Mouse (Mus musculus) G1E-ER4 (cell line): Measurements from ENCODE around the gene Uvrag. TPM values are rescaled to one million over a fixed set of nuclear protein-coding genes. Genes with fewer than 3 reads are reported as not detected.

Experiments
- GATA1 ChIP-seq: IDR thresholded peaks from one replicate; pipeline ENCODE4 v1.8.0; 2012; ENCODE audit warnings: low read length, inconsistent platforms
- polyA plus RNA-seq: library from polyadenylated mRNA; stranded (reverse); fragments of >175 nt; gene quantifications from 2 replicates; pipeline ENCODE4 v1.2.3, GENCODE M21; 2012

The Uvrag gene
- polyA plus RNA-seq, 1 experiment: 15.3 TPM

DNA sequence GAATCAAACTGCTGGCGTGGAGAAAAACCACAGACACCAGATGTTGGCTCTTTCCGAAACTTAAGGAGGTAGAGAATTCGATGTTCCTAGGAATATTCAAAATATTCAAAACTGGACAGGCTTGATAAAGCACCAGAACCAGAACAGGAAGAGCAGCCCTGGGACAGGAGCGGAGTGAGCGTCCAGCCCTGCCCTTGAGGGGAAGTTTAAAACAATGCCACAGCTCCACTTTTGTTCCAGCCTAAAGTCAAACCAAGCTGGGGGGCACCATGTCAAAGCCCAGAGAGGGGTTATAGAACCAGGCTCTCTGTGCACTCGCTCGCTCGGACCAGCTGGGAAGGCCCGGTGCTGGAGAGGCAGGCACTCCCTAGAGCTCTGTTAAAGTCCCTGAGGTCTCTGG is 8.3 kb downstream of the Uvrag start:
- TF ChIP-seq GATA1: no peak

DNA sequence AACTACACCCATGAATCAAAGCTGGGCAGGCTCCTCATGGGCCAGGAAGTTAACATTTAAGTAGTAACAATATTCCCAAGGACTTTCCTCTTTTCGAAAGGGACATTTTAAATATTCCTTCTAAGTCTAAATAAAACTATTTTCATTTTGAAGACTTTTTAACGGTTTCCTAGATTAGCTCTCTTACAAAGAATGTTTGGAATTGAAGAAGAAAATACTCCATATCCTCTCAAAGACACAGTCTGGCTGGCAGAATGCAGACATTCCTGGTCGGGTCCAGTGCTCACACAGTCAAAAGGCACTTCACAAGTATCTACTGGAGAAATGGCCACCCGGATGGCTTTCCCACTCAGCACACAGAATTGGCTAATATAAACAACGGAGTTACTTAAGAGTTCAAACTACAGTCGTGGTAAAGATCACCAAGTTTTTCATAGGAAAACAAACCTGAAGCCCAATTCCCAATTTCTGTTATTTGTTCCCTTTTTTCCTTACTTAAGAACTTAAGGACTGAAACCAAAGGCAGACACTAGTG is 9.1 kb downstream of the Uvrag start:
- TF ChIP-seq GATA1: no peak

- TF ChIP-seq GATA1: no peak
Observed at GRCm38 (mm10) chr7:99128965-99129364, 12.0 kb downstream of the Uvrag start.

- TF ChIP-seq GATA1: no peak
Observed at GRCm38 (mm10) chr7:99128020-99128950, 12.7 kb downstream of the Uvrag start.

GRCm38 (mm10) chr7:99126057-99126456 is 14.9 kb downstream of the Uvrag start:
- no peak for TF ChIP-seq GATA1

DNA sequence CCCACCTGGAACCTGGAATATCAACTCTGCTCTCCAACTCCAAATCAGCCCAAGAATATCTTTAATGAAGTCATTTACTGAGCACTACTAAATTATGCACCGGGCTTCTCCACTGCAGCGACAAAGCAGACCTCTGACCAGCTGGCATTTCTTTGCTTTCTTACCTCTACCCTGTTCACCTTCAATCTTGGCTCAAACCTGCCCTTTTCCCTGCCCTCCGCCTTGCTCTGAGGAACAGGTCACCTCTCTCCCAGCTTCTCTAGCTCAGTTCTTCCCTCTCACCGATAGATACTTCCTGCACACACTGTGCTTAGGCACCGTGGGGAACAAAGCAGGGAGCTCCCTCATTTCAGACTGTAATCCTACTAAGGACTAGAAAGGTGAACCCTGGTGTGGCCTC is 18.3 kb downstream of the Uvrag start:
- no peak for TF ChIP-seq GATA1

GRCm38 (mm10) chr7:99120865-99121521 is 19.9 kb downstream of the Uvrag start:
- TF ChIP-seq GATA1: no peak

DNA sequence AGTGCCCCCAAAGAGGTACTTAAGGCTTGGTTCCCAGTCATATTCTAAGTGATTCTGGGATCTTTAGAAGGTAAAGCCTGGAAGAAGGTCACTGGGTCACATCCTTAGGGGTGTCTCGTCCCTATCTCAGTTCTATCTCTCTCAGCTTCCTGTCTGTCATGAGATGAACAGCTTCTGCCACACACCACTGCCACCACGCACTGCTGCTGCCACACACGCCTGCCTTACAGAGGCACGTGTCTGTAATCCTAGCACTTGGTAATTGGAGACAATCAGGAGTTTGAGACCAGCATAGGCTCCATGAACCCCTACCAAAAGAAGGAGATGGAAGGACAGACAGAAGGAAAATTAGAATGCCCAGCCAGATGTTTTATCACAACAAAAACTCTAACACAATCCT is 20.9 kb downstream of the Uvrag start:
- no peak for TF ChIP-seq GATA1

GRCm38 (mm10) chr7:99116781-99117180 is 24.2 kb downstream of the Uvrag start:
- TF ChIP-seq GATA1: no peak

DNA sequence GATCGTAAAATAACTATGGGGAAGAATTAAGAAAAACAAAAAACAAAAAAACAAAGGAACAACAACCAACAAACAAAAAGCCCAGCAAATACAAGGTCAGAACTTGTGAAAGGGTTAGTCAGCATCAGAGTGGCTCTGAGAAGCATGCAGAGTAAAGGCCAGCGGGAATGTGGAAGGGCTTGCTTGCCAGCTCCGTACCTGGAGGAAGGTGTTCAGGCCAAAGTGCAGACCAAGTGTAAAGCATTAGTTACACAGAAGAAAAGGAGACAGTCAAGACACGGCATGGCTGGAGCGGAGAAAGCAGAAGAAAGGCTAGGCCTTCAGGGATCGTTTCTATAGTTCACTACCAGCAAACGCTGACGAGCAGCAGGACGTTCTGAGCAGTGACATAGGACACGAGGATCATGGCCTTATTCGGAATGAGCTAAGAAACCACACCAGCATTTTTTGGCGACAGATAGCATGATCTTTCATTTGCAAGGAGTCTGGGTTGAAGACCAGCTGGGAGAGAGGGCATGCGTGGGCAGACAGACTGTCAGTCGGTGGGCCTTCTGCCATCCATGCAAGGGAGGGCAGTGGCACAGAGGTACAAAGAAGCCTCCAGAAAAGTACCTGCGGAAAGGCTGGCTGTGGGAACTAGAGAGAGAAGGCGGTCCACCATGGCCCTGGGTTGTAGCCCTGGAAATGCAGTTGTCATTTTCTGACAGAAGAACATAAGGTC is 26.8 kb downstream of the Uvrag start:
- no peak for TF ChIP-seq GATA1

DNA sequence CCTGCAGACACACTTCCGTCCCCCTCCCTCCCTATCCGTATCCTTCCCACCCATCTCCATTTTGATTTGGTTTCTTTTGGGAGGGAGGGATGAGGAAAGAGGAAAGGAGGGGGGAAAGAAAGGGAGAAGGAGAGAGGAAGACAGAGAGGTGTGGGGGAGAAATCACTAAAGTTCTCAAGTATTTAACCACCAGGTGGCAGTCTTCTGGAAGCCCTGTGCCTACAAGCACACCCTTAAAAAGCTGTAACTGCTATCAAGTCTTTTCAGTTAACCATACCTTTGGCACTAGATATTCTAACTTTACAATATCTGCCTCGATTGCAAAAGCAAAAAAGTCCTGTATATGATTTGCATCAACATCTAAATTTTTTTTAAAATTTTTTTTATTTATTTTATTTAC is 33.4 kb downstream of the Uvrag start:
- no peak for TF ChIP-seq GATA1

GRCm38 (mm10) chr7:99106714-99107270 is 34.1 kb downstream of the Uvrag start:
- no peak for TF ChIP-seq GATA1

DNA sequence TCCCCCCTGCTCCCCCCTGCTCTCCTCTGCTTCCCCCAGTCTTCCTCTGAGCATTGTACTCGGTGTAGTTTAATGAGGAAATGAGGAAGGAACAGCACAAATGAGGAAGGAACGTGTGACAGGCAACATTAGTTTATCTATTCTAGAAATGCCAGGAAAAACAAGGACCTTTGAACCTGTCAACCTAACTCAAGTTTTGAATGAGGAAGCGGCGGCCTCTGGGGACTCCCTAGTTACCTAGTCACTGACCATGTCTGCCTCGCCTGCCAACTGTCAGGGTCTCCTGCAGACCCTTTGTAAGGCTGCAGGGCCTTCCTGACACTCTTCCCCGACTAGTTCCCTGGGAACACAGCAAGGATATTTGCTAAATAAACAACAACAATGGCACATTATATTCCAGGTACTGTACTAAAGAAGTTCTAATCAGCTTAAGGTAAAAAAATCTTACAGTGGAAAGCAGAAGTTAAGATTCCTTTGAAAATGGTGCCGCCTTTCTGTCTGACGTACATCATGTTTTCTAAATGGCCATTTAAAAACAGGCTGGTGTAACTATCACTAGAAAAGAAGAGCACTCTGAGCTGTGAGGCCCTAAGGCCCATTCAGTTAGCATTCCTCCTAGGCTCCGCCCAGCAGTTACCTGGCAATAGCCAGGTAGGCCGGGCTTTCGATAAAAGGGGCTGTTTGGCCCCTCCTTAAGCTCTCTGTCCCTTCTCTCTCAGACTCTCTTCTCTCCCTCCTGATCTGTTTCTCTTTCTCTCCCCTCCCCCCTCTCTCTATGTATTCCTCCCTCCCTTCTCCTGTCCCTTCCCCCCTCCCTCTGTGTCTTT is 39.0 kb downstream of the Uvrag start:
- no peak for TF ChIP-seq GATA1

GRCm38 (mm10) chr7:99101076-99101475 is 39.9 kb downstream of the Uvrag start:
- no peak for TF ChIP-seq GATA1

DNA sequence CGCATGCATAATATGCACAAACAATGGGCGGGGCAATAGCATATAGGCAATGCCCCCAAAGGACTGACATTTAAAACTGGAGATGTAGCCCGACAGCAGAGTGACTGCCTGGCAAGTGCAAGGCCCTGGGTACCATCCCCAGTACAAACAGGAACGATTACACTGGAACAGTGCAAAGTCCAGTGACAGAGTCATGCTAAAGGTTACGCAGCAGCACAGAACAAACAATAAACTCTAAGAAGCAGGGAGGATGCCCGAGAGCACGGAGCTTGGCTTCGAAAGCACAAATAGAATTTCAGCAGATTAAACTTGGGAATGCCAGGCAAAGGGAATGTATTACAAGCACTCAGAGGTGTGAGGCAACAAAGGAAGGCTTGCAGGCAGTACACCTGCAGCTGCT is 40.4 kb downstream of the Uvrag start:
- no peak for TF ChIP-seq GATA1
